Mouse (Mus musculus) cerebellum, adult 2 months (tissue): Measurements from ENCODE around the gene Cop1.

Experiments used
- CTCF ChIP-seq: fragments of 200-500 bp; IDR thresholded peaks from 2 replicates; pipeline ENCODE4 v1.5.1; 2011; ENCODE audit warnings: low read depth, mild to moderate bottlenecking, control low read depth, low read length, moderate library complexity, borderline replicate concordance; ENCODE audit not compliant: insufficient read depth
- POLR2A ChIP-seq: fragments of 200-500 bp; IDR thresholded peaks from 2 replicates; pipeline ENCODE4 v1.6.1; 2011; ENCODE audit warnings: low read length, control low read depth, borderline replicate concordance; ENCODE audit not compliant: insufficient read depth

GRCm38 (mm10) chr1:159393070-159393699 lies 161.1 kb downstream of the Cop1 start:
- TF ChIP-seq POLR2A (no peak), CTCF (no peak)
